Mouse (Mus musculus): ENCODE data around the gene Icmt. TPM values are rescaled to one million over a fixed set of nuclear protein-coding genes. Genes with fewer than 3 reads are reported as not detected.

Gene Icmt
- total and polyA plus RNA-seq, 2 experiments from 2014 or later: 16.4 to 42.6 TPM

GRCm38 (mm10) chr4:152317631-152318033 lies 20.6 kb downstream of the Icmt start:
- H3K4me3 ChIP-seq (ENCODE audit: low read length): no peak overlapping the region
- no peak overlapping the region for H3K4me2 ChIP-seq (ENCODE audit: low read depth, low read length)
- H3K27me3 ChIP-seq (ENCODE audit: insufficient read depth, low read length): peaks cover 27% of the 10 kb centered on the region
- peaks cover 12% of the 10 kb centered on the region; the same call in 1 of the 2 replicates for H3K4me1 ChIP-seq (ENCODE audit: insufficient read depth, low read length)
- no peak overlapping the region for H3K27ac ChIP-seq
- ATAC-seq (no peak), DNase-seq (ENCODE audit: low spot score) (no peak)
- WGBS: 61% methylated on average over 6 of the region's 6 CpGs
- no peak for TF ChIP-seq CTCF (IDR thresholded peaks at IDR 0.05; ENCODE audit: low read depth)
- no peaks in the 10 kb centered on the region for H3K9me3 ChIP-seq (ENCODE audit: low read length)
- no peaks in the 10 kb centered on the region for H3K36me3 ChIP-seq (ENCODE audit: insufficient read depth, low read length)
- no peak overlapping the region for H3K9ac ChIP-seq (replicated peaks; ENCODE audit: low read length)

DNA sequence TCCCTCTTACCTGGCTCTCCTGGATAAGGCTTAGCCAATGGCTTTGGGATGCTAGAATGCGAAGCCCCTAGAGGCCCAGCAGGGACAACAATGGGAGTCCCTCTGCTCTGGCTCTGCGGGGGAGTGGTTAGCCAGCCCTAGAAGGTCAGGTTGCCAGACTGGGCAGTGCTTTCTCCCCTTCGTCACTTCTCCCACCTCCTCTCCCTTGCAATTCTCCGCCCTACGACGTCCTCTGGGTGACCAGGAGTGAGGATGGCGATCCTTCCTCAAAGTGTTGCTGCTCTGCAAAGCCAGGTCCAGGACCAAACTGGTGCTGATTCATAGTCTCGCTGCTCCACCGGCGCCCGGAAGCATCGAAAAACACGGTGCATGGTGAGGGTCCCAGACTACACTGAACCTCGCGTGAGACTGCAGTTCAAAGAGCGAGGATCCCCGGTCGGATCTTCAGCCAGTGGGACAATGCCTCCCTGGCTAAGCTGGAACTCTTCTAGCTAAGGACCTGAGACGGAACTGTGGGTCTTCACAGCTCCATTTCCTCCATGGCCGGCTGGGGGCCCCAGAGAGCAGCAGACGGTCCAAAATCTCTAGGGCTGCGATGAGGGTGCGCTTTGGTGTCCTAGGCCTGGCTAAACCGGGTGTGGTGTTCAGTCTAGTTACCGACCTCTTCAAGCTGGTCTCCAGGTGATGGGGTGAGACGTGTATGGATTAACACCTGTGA lies 21.6 kb downstream of the Icmt start, which contains the start of gene Rnf207:
Rnf207 (minus strand) TSS at position 477 of the 718 bp plus-strand sequence.
- Histone ChIP-seq H3K27ac (no peak within 1 kb of the TSS), H3K36me3 (ENCODE audit: insufficient read depth, low read length) (no peaks in the 10 kb centered on the region), H3K4me2 (ENCODE audit: low read depth, low read length) (0 out of 2 replicates have a peak within 1 kb of the TSS, but pooled peaks have one; percentile 17), H3K4me1 (ENCODE audit: insufficient read depth, low read length) (0 out of 2 replicates have a peak, but pooled peaks cover 2% of the 10 kb centered on the region), H3K4me3 (ENCODE audit: low read length) (no peak within 1 kb of the TSS), H3K9me3 (ENCODE audit: low read length) (no peaks in the 10 kb centered on the region), H3K9ac (replicated peaks; ENCODE audit: low read length) (0 out of 2 replicates have a peak within 1 kb of the TSS, but pooled peaks have one; percentile 13), H3K27me3 (ENCODE audit: insufficient read depth, low read length) (peaks cover 27% of the 10 kb centered on the region)
- peak; percentile 62 for TF ChIP-seq CTCF (IDR thresholded peaks at IDR 0.05; ENCODE audit: low read depth)
- 4% methylated on average over 26 of the region's 26 CpGs for WGBS
- ATAC-seq: no peak
- peak; percentile 55 for DNase-seq (ENCODE audit: low spot score)

GRCm38 (mm10) chr4:152321464-152321863 lies 24.4 kb downstream of the Icmt start:
- H3K9ac ChIP-seq (replicated peaks; ENCODE audit: low read length): no peak overlapping the region
- WGBS: 64% methylated on average over 5 of the region's 5 CpGs
- no peak for ATAC-seq

GRCm38 (mm10) chr4:152324641-152325562 lies 27.9 kb downstream of the Icmt start:
- Histone ChIP-seq H3K4me2 (ENCODE audit: low read depth, low read length) (peak overlapping the region; percentile 81), H3K27me3 (ENCODE audit: insufficient read depth, low read length) (no peaks in the 10 kb centered on the region), H3K27ac (no peak overlapping the region), H3K9me3 (ENCODE audit: low read length) (no peaks in the 10 kb centered on the region), H3K4me1 (ENCODE audit: insufficient read depth, low read length) (peaks cover 10% of the 10 kb centered on the region), H3K9ac (replicated peaks; ENCODE audit: low read length) (no peak overlapping the region), H3K4me3 (ENCODE audit: low read length) (peak overlapping the region; percentile 95), H3K36me3 (ENCODE audit: insufficient read depth, low read length) (peaks cover 11% of the 10 kb centered on the region; the same call in 1 of the 2 replicates)
- ATAC-seq: peak; percentile 8; the same call in 1 of the 2 replicates
- DNase-seq (ENCODE audit: low spot score): no peak
- TF ChIP-seq CTCF (IDR thresholded peaks at IDR 0.05; ENCODE audit: low read depth): no peak
- 54% methylated on average over 16 of the region's 16 CpGs for WGBS

More at GRCm38 (mm10) chr4:152321464-152321863, 24.4 kb downstream of the Icmt start:
- Histone ChIP-seq H3K27ac (no peak overlapping the region), H3K4me1 (ENCODE audit: insufficient read depth, low read length) (peaks cover 2% of the 10 kb centered on the region; the same call in 1 of the 2 replicates), H3K4me3 (ENCODE audit: low read length) (no peak overlapping the region), H3K4me2 (ENCODE audit: low read depth, low read length) (no peak overlapping the region), H3K9me3 (ENCODE audit: low read length) (no peaks in the 10 kb centered on the region), H3K36me3 (ENCODE audit: insufficient read depth, low read length) (no peaks in the 10 kb centered on the region), H3K27me3 (ENCODE audit: insufficient read depth, low read length) (peaks cover 1% of the 10 kb centered on the region; the same call in 1 of the 2 replicates)
- TF ChIP-seq CTCF (IDR thresholded peaks at IDR 0.05; ENCODE audit: low read depth): no peak
- DNase-seq (ENCODE audit: low spot score): no peak

DNA sequence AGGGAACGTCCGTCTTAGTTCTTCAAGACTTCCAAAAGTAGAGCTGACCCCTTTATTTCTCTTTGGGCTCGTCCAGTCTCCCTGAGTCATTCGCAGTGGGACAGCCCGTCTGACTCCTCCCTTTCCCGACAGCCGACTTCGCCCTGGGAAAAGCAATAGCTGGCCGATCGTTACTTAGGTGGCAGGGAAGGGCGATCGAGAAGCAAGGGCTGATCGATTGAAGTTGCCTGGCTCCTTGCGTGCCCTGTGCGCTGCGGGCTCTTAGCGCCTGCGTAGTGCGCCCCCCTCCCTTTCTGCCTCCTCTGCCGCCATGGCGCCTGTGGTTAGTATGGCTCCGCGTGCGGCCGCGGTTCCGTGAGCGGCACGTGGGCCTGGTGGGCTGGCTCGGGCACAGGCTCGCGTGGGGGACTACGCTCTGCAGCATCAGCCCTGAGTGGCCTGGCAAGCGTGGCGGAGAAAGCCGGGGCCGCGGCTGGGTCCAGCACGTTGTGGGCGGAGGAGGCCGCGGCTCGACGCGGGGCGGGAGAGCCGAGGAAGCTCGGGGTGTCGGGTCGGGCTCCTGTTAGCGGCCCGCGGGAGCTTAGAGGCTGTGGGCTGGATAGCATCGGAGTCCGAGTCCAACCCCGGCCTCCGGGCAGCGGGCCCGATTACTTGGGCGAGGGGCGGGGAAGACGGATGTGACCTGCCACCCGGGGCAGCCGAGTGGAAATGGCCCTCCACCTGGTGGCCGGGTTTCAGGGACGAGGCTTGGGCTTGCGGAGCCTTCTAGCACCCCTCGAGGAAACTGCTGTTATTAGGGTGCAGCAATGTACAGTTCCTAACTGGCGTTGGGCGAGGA lies 28.8 kb downstream of the Icmt start, which contains the start of gene Rpl22:
Rpl22 (plus strand) TSS at position 169 of the 838 bp plus-strand sequence.
- WGBS: under 1% methylated on average over 70 of the region's 70 CpGs
- peak; percentile 97 for DNase-seq (ENCODE audit: low spot score)
- no peaks in the 10 kb centered on the region for H3K9me3 ChIP-seq (ENCODE audit: low read length)
- ATAC-seq: peak; percentile 98
- H3K27ac ChIP-seq: peak within 1 kb of the TSS; percentile 79
- H3K4me2 ChIP-seq (ENCODE audit: low read depth, low read length): peak within 1 kb of the TSS; percentile 81
- H3K36me3 ChIP-seq (ENCODE audit: insufficient read depth, low read length): peaks cover 18% of the 10 kb centered on the region
- TF ChIP-seq CTCF (IDR thresholded peaks at IDR 0.05; ENCODE audit: low read depth): peak; percentile 59
- peaks cover 10% of the 10 kb centered on the region for H3K4me1 ChIP-seq (ENCODE audit: insufficient read depth, low read length)
- peak within 1 kb of the TSS; percentile 90 for H3K9ac ChIP-seq (replicated peaks; ENCODE audit: low read length)
- H3K27me3 ChIP-seq (ENCODE audit: insufficient read depth, low read length): no peaks in the 10 kb centered on the region
- peak within 1 kb of the TSS; percentile 95 for H3K4me3 ChIP-seq (ENCODE audit: low read length)

GRCm38 (mm10) chr4:152326543-152326942 lies 29.5 kb downstream of the Icmt start:
- H3K4me3 ChIP-seq (ENCODE audit: low read length): peak overlapping the region; percentile 95
- no peaks in the 10 kb centered on the region for H3K9me3 ChIP-seq (ENCODE audit: low read length)
- ATAC-seq (no peak), DNase-seq (ENCODE audit: low spot score) (no peak)
- H3K27me3 ChIP-seq (ENCODE audit: insufficient read depth, low read length): no peaks in the 10 kb centered on the region
- no peak for TF ChIP-seq CTCF (IDR thresholded peaks at IDR 0.05; ENCODE audit: low read depth)
- WGBS: 3% methylated on average over 11 of the region's 11 CpGs
- peaks cover 25% of the 10 kb centered on the region for H3K36me3 ChIP-seq (ENCODE audit: insufficient read depth, low read length)
- H3K27ac ChIP-seq: no peak overlapping the region
- H3K9ac ChIP-seq (replicated peaks; ENCODE audit: low read length): peak overlapping the region; percentile 90
- peak overlapping the region; percentile 81 for H3K4me2 ChIP-seq (ENCODE audit: low read depth, low read length)
- H3K4me1 ChIP-seq (ENCODE audit: insufficient read depth, low read length): peaks cover 10% of the 10 kb centered on the region
